Mouse (Mus musculus): ENCODE measurements around the gene Vkorc1l1.
"Not testable (repeated sequence)": the region's sequence is repeated elsewhere in the genome, so short reads cannot be mapped to it uniquely, and the experiment has no call there.

Gene Vkorc1l1

DNA sequence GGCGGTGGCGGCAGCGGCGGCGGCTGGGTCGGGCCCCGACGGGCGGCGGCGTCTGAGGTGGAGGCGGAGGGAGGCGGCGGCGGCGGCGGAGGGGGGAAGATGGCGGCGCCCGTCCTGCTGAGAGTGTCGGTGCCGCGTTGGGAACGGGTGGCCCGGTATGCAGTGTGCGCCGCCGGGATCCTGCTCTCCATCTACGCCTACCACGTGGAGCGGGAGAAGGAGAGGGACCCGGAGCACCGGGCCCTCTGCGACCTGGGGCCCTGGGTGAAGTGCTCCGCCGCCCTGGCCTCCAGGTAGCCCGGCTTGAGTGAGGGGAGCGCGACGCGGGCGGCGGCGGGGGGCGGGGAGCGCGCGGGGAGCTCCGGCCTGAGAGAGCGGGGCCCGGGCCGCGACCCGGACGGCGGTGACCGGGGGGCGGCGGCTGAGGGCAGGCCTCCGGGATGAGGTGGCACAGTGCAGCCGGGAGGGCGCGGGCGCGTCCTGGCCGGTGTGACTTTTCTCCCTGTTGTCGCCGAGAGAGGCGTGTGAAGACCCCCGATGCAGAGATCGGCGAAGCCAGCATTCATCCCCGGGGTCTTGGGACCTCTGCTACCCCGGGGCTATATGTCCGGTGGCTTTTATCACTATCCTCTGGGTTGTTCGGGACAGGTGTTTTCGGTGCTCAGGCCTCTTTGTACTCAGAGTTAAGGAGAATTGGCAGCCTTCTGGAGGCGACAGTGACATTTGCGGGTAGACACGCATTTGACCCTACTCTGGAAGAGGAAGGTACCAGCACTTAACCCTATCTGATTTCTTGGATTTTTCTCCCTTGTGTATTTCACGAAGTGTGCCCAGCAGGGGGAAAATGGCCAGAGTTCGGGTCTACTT is 536 bp downstream of the Vkorc1l1 start:
- not testable (repeated sequence) for DNase-seq (ENCODE audit: low read depth, low spot score)

DNA sequence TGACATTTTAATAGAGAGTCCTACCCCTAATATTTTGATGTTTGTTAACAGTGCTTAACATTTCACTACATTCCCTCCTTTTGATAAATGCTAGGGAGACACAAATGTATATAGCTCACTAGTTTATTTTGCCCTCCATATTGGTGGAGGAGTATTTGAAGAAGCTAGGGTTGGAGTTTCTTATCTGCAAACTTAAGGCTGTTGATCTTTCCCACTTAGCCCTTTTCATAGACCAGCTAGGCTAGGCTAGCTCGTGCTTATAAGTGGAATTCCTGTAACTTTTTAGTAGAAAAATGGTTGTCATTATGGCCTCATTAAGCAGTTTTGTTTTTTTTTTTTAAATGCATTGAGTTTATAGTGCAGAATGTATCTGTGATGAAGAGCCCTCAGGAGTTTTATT is 1.6 kb downstream of the Vkorc1l1 start:
- no peak for DNase-seq (ENCODE audit: low read depth, low spot score)

DNA sequence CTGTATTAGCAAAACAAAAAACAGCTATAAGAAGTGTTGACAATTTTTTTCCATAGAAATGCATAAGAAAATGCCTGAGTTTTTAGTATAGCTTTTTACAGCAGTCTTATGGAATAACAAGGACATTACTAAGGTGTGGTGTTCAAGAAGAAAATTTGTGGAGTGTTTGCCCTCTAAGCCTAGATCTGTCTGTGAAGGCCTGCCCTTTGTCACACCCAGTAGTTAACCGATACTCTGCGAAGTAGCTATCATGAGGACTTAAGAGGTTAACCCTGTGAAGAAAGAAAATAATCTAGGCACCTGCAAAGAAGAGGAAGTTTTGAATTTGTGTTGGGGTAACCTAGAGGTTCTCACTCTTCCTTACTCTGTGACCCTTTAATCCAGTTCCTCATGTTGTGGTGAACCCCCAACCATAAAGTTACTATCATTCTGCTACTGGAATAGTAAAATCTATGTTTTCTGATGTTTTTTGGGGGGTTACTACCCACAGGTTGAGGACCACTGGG is 5.8 kb downstream of the Vkorc1l1 start:
- no peak for DNase-seq (ENCODE audit: low read depth, low spot score)

DNA sequence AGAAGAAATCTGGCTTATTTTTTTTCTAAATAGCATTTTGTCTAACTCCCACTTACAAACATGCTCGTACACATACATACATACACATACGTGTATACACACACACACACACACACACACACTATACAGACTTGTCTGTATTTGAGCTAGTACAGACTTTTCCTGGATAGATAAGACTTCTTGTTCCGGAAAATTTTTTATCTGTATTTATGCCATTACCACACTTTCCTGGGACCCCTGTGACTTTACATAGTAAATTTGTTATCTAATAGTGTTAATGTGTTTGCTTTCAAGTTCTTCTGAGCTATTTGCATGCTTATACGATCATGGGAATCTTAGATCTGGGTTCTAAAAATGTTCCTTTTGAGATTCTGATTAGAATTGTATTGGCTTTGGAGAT is 10.4 kb downstream of the Vkorc1l1 start:
- no peak for DNase-seq (ENCODE audit: low read depth, low spot score)

DNA sequence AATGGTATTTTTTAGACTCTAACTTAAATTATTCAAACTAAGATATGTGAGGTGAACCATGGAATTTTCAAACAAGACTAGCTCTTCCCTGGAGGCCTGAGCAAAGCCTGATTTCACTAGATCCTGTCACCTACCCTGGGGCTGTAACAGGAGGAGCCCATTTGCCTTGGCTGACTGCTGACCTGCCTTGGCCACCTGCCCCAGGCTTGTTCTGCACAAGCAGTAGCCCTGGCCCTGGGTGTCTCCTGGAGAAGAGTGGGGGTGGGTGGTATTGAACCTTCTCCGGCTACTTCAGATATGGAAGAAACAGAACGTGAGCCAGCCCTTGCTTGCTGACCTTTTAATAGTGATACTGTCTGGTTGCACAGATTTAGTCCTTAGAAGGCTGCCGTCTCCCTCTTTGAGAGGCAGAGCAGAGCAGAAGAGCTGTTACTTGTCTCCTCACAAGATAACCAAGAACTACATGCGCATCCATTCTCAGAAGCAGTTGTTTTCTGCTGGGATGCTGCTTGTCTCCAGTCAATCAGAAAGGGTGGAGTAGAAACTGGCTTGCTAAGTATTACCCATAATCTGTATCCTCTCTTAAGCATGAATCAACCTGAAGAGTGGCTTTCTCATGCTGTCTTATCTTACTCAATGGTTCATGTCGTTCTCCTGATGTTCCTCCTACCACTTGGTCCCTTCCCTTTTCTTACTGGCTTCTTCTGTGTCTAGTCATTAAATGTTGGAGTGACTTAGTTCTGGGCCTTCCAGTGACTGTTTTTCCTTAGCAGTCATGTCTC is 12.9 kb downstream of the Vkorc1l1 start:
- peak; percentile 73 for DNase-seq (ENCODE audit: low read depth, low spot score)

DNA sequence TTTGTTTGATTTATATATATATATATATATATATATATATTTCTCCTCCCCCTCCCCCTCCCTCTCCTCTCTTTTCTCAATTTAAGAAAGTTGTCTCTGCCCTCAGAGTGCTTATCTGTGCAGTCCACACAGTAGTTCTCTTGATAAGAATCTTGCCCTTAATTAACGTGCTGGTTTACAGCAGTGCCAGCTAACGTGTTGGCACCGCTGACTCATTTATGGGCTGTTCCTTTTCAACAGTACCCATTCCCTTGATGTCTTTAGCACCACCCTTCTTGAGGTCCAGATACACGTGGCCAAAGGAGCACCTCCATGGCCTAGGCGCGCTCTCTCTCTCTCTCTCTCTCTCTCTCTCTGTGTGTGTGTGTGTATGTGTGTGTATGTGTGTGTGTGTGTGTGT is 14.0 kb downstream of the Vkorc1l1 start:
- no peak for DNase-seq (ENCODE audit: low read depth, low spot score)

DNA sequence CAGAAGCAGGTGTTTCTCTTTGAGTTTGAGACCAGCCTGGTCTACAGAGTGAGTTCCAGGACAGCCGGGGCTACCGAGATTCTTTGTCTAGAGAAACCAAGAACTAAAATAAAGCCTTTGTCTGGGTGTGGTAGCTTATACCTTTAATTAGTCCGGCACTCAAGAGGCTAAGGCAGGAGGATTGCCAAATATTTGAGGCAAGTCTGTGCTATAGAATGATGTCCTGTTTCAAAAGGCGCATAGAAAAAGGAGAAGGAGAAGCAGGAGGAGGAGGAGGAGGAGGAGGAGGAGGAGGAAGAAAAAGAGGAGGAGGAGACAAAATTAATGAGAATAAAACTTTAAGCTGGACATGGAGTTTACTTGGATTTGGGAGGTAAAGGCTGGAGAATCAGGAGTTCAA is 21.5 kb downstream of the Vkorc1l1 start:
- no peak for DNase-seq (ENCODE audit: low read depth, low spot score)

DNA sequence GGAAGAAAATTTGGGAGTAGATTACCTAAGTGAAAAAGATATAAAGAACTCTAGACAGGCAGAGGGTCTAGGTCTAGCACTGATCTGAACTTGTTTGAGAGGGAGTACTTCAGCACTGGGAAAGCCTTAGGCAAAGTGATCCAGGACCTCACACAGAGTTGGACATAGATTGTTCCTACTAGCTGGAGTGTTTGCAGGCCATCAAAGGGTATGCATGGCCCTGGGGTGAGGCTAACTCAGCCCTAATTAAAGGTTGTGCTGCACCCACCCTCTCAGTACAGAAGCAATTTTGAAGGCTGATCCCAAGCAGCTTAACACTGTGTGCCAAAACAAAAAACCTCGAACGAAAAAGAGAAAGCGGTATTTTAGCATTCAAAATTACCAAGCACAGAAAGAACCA is 24.7 kb downstream of the Vkorc1l1 start:
- DNase-seq (ENCODE audit: low read depth, low spot score), result no peak

DNA sequence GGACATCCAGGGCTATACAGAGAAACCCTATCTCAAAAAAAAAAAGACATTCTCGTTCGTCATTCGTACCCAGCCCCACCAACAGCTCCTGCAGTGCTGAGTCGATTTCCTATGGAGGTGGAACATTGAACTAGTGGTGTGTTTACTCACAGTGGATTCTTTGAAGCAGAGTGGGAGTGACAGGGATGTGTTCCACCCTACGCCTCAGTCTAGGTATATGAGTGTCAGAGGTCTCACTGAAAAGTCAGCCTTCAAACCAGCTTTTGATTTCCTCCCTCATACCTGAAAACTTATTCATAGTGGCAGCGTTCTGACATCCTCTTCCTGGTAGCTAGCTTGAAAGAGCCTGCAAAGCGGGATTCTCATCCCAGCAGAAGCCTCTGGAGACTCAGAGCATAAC is 26.6 kb downstream of the Vkorc1l1 start:
- no peak for DNase-seq (ENCODE audit: low read depth, low spot score)

DNA sequence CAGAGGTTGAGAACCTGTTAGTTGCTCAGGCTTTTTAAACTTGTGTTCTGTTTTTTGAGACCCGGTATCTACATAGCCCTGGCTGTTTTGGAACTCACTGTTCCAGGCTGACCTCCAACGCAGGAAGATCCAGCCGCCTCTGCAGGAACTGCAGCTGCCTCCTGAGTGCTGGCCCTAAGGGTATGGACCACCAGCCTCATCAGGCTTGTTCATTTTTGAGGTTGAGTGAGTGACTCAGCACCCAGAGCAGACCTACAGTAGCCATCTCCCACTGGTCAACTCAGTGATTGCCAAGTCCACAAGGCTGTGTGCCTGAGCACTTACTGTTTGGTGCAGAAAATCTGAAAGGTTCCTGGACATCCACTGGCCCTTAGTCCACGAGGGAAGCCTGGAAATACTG is 29.7 kb downstream of the Vkorc1l1 start:
- peak; percentile 10 for DNase-seq (ENCODE audit: low read depth, low spot score)

DNA sequence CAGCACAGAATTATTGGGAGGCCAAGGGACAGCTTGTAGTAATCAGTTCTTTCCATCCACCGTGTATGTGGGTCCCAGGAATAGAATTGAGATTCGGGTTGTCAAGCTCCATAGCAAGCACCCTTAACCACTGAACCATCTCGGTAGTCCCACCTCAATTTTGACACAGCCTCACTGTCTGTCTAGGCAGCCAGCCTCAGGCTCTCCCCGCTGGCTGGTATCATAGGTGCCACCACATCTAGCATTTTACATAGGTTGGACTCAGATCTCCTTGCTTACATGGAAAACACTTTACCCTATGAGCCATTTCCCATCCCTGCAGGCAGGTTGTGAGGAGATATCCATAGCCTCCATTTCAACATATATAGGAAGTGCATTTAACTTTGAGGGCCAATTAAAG is 32.6 kb downstream of the Vkorc1l1 start:
- DNase-seq (ENCODE audit: low read depth, low spot score), result no peak

DNA sequence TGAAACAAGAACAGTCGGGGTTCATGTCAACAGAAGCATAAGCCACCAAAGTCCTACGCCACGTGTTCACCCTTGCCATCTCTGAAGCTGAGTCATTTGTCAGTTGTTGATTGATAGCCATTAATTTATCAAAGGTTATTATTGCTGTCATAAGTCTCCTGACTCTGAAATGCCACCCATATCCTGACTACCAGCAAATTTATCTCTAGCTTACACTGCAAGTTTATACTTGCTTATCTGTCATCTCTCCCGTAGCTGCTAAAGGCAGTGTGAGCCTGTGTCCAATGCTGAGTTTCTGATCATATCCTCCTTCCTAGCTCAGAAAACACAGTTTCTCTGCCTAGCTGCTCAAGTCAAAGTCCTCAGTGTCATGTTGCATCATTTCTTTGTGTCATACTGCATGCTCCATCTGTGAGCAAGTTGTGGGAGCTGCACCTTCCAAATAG is 33.1 kb downstream of the Vkorc1l1 start:
- DNase-seq (ENCODE audit: low read depth, low spot score), result no peak

DNA sequence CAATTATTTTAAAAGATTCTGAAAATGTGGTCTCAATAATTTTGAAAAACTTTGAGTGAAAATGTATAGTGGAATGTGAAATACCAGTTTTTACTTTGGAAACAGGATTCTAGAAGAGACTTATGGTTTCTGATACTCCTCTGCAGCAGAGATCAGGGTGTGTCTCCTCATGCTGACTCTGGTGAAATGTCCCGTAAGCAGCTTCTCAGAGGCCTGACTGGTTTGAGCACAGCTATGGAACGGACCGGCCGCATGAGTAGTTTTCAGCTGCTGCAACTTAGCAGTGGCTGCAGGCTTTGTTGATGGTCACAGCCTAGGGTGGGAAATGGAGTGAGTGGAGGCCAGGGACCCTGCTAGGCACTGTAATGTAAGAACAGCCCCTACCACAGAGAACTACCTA is 36.0 kb downstream of the Vkorc1l1 start:
- DNase-seq (ENCODE audit: low read depth, low spot score), result no peak

DNA sequence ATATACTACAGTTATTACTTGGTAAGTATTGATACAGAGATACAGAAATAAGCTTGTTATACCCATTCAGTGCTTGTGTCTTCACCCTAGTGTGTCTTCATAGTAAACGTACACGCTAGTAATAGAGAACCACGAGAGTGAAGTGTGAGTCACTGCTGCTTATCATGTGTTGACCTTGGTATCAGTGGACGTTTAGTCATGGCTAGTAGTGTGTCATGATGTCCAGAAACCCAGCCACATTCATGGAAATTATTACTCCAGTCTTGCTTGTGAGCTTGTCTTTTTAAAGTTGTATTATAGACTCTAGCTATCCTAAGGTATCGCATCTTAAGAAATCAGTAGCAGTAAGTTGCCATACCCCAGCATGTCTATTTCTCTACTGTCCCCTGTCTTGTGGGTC is 36.8 kb downstream of the Vkorc1l1 start:
- no peak for DNase-seq (ENCODE audit: low read depth, low spot score)

DNA sequence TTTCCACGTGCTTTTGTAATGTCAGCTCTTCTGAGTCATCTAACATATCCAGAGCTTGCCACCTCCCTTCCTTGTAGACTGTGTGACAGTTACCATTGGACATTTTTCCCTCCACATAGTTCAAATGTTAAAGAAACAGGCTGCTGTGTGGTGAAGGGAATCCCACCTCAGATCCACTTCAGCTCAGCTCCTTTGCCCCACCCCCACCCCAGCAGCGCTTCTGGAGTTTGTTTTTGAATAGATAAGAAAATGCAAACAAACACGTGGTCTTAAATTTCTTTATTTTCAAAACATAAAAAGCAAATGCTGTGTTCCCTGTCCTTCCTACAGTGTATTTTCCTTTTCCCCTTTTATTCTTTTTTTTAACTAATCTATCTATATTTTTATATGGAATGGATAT is 38.4 kb downstream of the Vkorc1l1 start:
- no peak for DNase-seq (ENCODE audit: low read depth, low spot score)

DNA sequence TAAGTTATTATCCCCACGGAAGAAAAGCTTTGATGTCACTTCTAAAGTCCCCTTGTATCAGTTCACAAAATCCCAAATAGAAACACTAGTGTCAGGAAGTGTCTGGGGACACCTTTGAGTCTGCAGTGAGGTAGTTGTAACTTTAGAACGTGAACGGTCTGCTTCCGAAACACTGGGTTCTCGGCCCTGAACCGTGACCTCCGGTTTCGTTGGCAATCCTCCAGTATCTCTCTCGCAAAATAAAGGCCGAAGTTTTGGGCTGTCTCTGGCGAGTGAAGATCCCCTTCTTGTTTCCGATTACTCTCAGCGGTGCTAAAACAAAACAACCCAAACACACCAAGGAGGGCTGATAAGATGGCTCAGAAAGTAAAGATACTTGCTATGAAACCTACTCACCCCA is 47.6 kb downstream of the Vkorc1l1 start:
- no peak for DNase-seq (ENCODE audit: low read depth, low spot score)

DNA sequence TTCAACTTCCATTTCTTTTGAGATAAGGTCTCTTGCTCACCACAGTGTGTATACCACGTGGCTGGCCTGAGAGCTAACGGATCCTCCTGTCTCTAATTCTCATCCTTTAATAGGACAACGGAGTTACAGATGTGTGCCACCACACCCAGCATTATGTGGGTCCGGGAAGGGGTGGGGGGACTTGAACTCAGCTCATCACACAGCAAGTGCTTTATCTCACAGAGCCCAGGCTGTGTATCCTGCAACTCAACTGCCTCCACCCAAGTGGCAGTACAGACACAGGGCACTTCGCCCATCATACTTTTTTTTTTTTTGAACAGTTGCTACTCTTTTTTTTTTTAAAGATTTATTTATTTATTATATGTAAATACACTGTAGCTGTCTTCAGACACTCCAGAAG is 50.1 kb downstream of the Vkorc1l1 start:
- DNase-seq (ENCODE audit: low read depth, low spot score), result no peak

DNA sequence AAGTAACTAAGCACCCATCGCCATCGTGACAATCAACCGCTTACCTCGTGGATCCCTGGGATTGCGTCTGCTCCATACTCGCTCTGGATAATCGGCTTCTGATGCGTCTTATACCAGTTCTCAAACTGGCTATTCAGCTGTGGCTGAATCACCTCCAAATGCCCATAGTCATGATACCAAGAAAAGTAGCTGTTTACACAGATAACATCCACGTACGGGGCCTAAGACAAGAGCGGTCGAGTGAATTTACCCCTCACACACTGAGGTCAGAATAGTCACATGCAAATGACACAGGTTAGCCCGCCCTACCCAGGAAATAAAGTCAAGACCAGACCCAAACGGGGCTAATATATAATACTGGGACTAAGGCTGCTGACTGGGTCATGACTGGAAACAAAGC is 51.6 kb downstream of the Vkorc1l1 start:
- no peak for DNase-seq (ENCODE audit: low read depth, low spot score)

DNA sequence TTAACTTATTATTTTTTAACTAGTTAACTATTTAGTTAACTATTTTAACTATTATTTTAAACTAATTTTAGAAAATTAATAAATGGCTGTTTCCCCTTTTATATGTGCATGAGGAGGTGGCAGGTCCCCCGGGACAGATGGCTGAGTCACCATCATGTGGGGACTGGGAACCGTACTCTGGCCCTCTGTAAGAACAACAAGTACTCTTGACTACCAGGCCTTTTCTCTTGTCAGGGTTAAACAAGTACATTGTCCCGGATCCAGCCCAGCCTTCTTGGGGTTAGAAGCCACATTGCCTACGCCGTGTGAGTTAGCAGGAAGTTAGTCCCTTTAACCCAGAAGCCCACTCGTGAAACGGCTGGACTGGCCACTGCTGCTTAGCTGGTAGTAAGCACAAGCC is 53.2 kb downstream of the Vkorc1l1 start:
- DNase-seq (ENCODE audit: low read depth, low spot score), result no peak

DNA sequence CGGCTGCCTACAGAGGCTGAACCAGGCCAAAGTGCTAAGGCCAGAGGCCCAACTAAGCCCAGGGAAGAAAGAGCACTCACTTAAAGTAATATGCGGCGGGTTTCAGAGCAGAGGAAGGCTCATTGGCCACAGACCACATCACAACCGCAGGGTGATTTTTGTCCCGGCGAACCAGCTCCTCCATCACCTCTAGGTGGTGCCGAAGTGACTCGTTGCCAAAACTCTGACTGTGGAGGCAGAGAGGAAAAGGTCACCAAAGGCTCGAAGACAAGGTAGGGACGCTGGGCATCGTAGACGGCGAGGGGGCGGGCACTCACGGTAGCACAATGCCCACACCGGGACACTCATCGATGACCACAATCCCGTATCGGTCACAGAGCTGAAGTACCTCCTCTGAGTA is 55.9 kb downstream of the Vkorc1l1 start:
- no peak for DNase-seq (ENCODE audit: low read depth, low spot score)

DNA sequence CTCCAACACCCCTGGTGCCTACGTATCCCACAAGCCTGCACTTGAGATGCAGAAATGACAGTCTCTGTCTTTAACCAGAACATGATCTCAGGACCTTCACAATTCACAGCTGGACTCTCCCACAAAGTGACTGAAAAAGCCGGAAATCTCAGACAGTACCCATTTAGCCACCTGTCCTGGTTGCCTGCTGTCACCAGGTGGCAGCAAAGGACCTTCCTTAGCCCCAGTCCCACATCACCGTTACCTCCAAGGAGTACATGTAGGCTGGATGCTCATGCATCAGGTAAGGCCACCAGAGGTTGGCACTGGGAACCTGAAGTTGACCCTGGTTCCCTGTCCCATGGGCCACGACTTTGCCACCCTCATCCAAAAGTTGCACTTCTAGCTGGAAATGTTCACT is 57.3 kb downstream of the Vkorc1l1 start:
- peak; percentile 40 for DNase-seq (ENCODE audit: low read depth, low spot score)

DNA sequence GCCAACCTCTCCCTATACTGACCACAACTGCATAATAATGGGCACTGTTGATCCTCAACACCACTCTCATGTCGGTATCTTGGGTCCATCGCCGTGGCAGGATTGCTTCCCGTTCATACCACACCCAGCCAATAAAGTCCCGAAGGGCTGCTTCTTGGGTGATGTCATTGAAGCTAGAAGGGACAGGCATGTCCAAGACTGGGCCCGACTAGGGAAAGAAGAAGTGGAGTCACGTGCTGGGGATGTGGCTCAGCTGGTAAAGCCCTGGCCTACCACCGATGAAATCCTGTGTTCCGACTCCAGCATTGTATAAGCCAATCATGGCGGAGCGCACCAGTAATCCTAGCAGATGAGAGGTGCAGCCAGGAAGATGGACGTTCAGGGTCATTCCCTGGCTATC is 59.0 kb downstream of the Vkorc1l1 start:
- DNase-seq (ENCODE audit: low read depth, low spot score), result peak; percentile 25
